Mouse (Mus musculus): ENCODE results near the gene Thrap3.
"Not testable (repeated sequence)": the region's sequence is repeated elsewhere in the genome, so short reads cannot be mapped to it uniquely, and the experiment has no call there.

Gene Thrap3

GRCm38 (mm10) chr4:126166084-126166483 lies 36.5 kb downstream of the Thrap3 start:
- no peak for DNase-seq (ENCODE audit: low spot score in 2 of 2)

- DNase-seq (ENCODE audit: low spot score in 2 of 2): not testable (repeated sequence)
Measured at GRCm38 (mm10) chr4:126165092-126165491, 37.5 kb downstream of the Thrap3 start.

GRCm38 (mm10) chr4:126163685-126164084 lies 38.9 kb downstream of the Thrap3 start:
- DNase-seq (ENCODE audit: low spot score in 2 of 2): no peak

- no peak for DNase-seq (ENCODE audit: low spot score in 2 of 2)
Measured at GRCm38 (mm10) chr4:126163067-126163659, 39.4 kb downstream of the Thrap3 start, which contains the start of gene Sh3d21. Gene Sh3d21 (minus strand): TSS chr4:126163491.

GRCm38 (mm10) chr4:126162544-126163066 lies 40.0 kb downstream of the Thrap3 start:
- peak; percentile 80 to 82 for DNase-seq (ENCODE audit: low spot score in 2 of 2)

- no peak for DNase-seq (ENCODE audit: low spot score in 2 of 2)
Measured at GRCm38 (mm10) chr4:126161986-126162385, 40.6 kb downstream of the Thrap3 start.

- no peak for DNase-seq (ENCODE audit: low spot score in 2 of 2)
Measured at GRCm38 (mm10) chr4:126161456-126161855, 41.1 kb downstream of the Thrap3 start.

- no peak for DNase-seq (ENCODE audit: low spot score in 2 of 2)
Measured at GRCm38 (mm10) chr4:126160981-126161380, 41.6 kb downstream of the Thrap3 start.

- no peak for DNase-seq (ENCODE audit: low spot score in 2 of 2)
Measured at GRCm38 (mm10) chr4:126159455-126159854, 43.1 kb downstream of the Thrap3 start.

- no peak for DNase-seq (ENCODE audit: low spot score in 2 of 2)
Measured at GRCm38 (mm10) chr4:126157562-126157961, 45.0 kb downstream of the Thrap3 start.

GRCm38 (mm10) chr4:126156617-126157016 lies 45.9 kb downstream of the Thrap3 start:
- no peak for DNase-seq (ENCODE audit: low spot score in 2 of 2)

- DNase-seq (ENCODE audit: low spot score in 2 of 2): no peak
Measured at GRCm38 (mm10) chr4:126155869-126156268, 46.7 kb downstream of the Thrap3 start.

- DNase-seq (ENCODE audit: low spot score in 2 of 2): no peak
Measured at GRCm38 (mm10) chr4:126155183-126155582, 47.4 kb downstream of the Thrap3 start.

GRCm38 (mm10) chr4:126152864-126153263 lies 49.7 kb downstream of the Thrap3 start:
- DNase-seq (ENCODE audit: low spot score in 2 of 2): no peak

- DNase-seq (ENCODE audit: low spot score in 2 of 2): no peak
Measured at GRCm38 (mm10) chr4:126151701-126152440, 50.7 kb downstream of the Thrap3 start.

GRCm38 (mm10) chr4:126150949-126151320 lies 51.6 kb downstream of the Thrap3 start:
- DNase-seq (ENCODE audit: low spot score in 2 of 2): no peak

- DNase-seq (ENCODE audit: low spot score in 2 of 2): no peak
Measured at GRCm38 (mm10) chr4:126150297-126150948, 52.1 kb downstream of the Thrap3 start.

- no peak for DNase-seq (ENCODE audit: low spot score in 2 of 2)
Measured at GRCm38 (mm10) chr4:126149798-126150197, 52.8 kb downstream of the Thrap3 start.

- DNase-seq (ENCODE audit: low spot score in 2 of 2): no peak
Measured at GRCm38 (mm10) chr4:126149041-126149676, 53.4 kb downstream of the Thrap3 start.

- no peak for DNase-seq (ENCODE audit: low spot score in 2 of 2)
Measured at GRCm38 (mm10) chr4:126148161-126148961, 54.2 kb downstream of the Thrap3 start.

- no peak for DNase-seq (ENCODE audit: low spot score in 2 of 2)
Measured at GRCm38 (mm10) chr4:126147533-126148160, 54.9 kb downstream of the Thrap3 start, which contains the start of gene Eva1b. Gene Eva1b (plus strand): TSS chr4:126147744.
